Mouse (Mus musculus) hindbrain, embryonic 16.5 days (tissue): ENCODE results near the gene Tac4. TPM values are rescaled to one million over a fixed set of nuclear protein-coding genes. Genes with fewer than 3 reads are reported as not detected.

Source experiments
- ATAC-seq: fragments of 200-750 bp; cut with Nextera tagmentation; 2 replicates; pipeline ENCODE4 v1.8.0; 2017; ENCODE audit warnings: moderate TSS enrichment, moderate library complexity
- H3K27ac ChIP-seq: fragments of 300-500 bp; sonication (generic); 2 replicates; pipeline ENCODE4 v1.5.1; 2014; ENCODE audit warnings: low read depth, mild to moderate bottlenecking, control low read depth, low read length, moderate library complexity
- H3K27me3 ChIP-seq: fragments of 300-500 bp; sonication (generic); replicated peaks from 2 replicates; pipeline ENCODE4 v1.6.1; 2014; ENCODE audit warnings: low read length; ENCODE audit not compliant: control insufficient read depth, insufficient read depth
- H3K36me3 ChIP-seq: fragments of 300-500 bp; sonication (generic); 2 replicates; pipeline ENCODE4 v1.6.1; 2014; ENCODE audit warnings: mild to moderate bottlenecking, low read length, moderate library complexity, mixed read lengths; ENCODE audit not compliant: control insufficient read depth, insufficient read depth
- H3K4me1 ChIP-seq: fragments of 300-500 bp; sonication (generic); 2 replicates; pipeline ENCODE4 v1.6.1; 2014; ENCODE audit warnings: low read depth, low read length; ENCODE audit not compliant: control insufficient read depth, insufficient read depth
- H3K4me2 ChIP-seq: fragments of 300-500 bp; sonication (generic); 2 replicates; pipeline ENCODE4 v1.6.1; 2014; ENCODE audit warnings: mild to moderate bottlenecking, low read length, control low read depth, moderate library complexity
- H3K4me3 ChIP-seq: fragments of 300-500 bp; sonication (generic); 2 replicates; pipeline ENCODE4 v1.5.1; 2014; ENCODE audit warnings: mild to moderate bottlenecking, low read length, control low read depth, moderate library complexity
- H3K9ac ChIP-seq: fragments of 300-500 bp; sonication (generic); 2 replicates; pipeline ENCODE4 v1.6.1; 2014; ENCODE audit warnings: low read depth, mild to moderate bottlenecking, control low read depth, low read length, moderate library complexity
- H3K9me3 ChIP-seq: fragments of 300-500 bp; sonication (generic); 2 replicates; pipeline ENCODE4 v1.6.1; 2014; ENCODE audit warnings: mild to moderate bottlenecking, low read length, moderate library complexity; ENCODE audit not compliant: control insufficient read depth
- WGBS: fragments of 180-500 bp; shearing (Covaris S2); extraction: QIAGEN DNeasy Blood & Tissue Kit; methylation state at CpG from one replicate; pipeline ENCODE4 v1.1.7; 2014; 5-methylcytosine and 5-hydroxymethylcytosine counted together
- polyA plus RNA-seq: library from polyadenylated mRNA; unstranded; fragments of >200 nt; fragmentation: Nextera tagmentation; extraction: Ambion mirVana; gene quantifications from 2 replicates; pipeline ENCODE4 v1.2.1, GENCODE M21; 2015

Gene Tac4
- not detected in 2 replicates for polyA plus RNA-seq

- 74% methylated on average over 5 of the region's 5 CpGs for WGBS
- no peak for ATAC-seq
- Histone ChIP-seq H3K4me2 (no peak within 1 kb of the TSS), H3K4me3 (no peak within 1 kb of the TSS), H3K9ac (no peak within 1 kb of the TSS), H3K4me1 (peaks cover 16% of the 10 kb centered on the region), H3K36me3 (no peaks in the 10 kb centered on the region), H3K9me3 (no peaks in the 10 kb centered on the region), H3K27ac (no peak within 1 kb of the TSS), H3K27me3 (peaks cover 2% of the 10 kb centered on the region; the same call in 1 of the 2 replicates)
These were observed at the start of gene Tac4 for GRCm38 (mm10) chr11:95261178-95261751. Gene Tac4, plus strand, starts transcription at chr11:95261529.

- 0 out of 2 replicates have a peak, but pooled peaks cover 3% of the 10 kb centered on the region for H3K27me3 ChIP-seq
- WGBS = 31% methylated on average over 6 of the region's 6 CpGs
These were observed 47.7 kb upstream of the Tac4 start for GRCm38 (mm10) chr11:95213607-95214006.

GRCm38 (mm10) chr11:95214305-95214704 lies 47.0 kb upstream of the Tac4 start:
- Histone ChIP-seq H3K9me3 (no peaks in the 10 kb centered on the region), H3K4me1 (peaks cover 7% of the 10 kb centered on the region; the same call in 1 of the 2 replicates), H3K9ac (peak overlapping the region; percentile 19; the same call in 1 of the 2 replicates), H3K4me3 (no peak overlapping the region), H3K27ac (no peak overlapping the region), H3K27me3 (0 out of 2 replicates have a peak, but pooled peaks cover 3% of the 10 kb centered on the region), H3K36me3 (no peaks in the 10 kb centered on the region), H3K4me2 (no peak overlapping the region)
- WGBS = 8% methylated on average over 5 of the region's 5 CpGs
- no peak for ATAC-seq

More at GRCm38 (mm10) chr11:95213607-95214006, 47.7 kb upstream of the Tac4 start:
- Histone ChIP-seq H3K4me2 (no peak overlapping the region), H3K36me3 (no peaks in the 10 kb centered on the region), H3K4me3 (no peak overlapping the region), H3K27ac (no peak overlapping the region), H3K4me1 (peaks cover 7% of the 10 kb centered on the region; the same call in 1 of the 2 replicates), H3K9me3 (no peaks in the 10 kb centered on the region), H3K9ac (no peak overlapping the region)
- no peak for ATAC-seq

- Histone ChIP-seq H3K4me3 (no peak overlapping the region), H3K27me3 (0 out of 2 replicates have a peak, but pooled peaks cover 3% of the 10 kb centered on the region), H3K36me3 (no peaks in the 10 kb centered on the region), H3K4me2 (no peak overlapping the region), H3K27ac (no peak overlapping the region), H3K9me3 (no peaks in the 10 kb centered on the region), H3K9ac (no peak overlapping the region), H3K4me1 (peaks cover 2% of the 10 kb centered on the region; the same call in 1 of the 2 replicates)
- WGBS = 65% methylated on average over 3 of the region's 3 CpGs
- no peak for ATAC-seq
These were observed 45.1 kb upstream of the Tac4 start for GRCm38 (mm10) chr11:95216193-95216592.

GRCm38 (mm10) chr11:95219111-95219510 lies 42.2 kb upstream of the Tac4 start:
- H3K27ac ChIP-seq = no peak overlapping the region
- WGBS = 58% methylated on average over 8 of the region's 8 CpGs

GRCm38 (mm10) chr11:95223473-95223872 lies 37.9 kb upstream of the Tac4 start:
- ATAC-seq = peak; percentile 34; the same call in 1 of the 2 replicates
- peak overlapping the region; percentile 37 for H3K4me3 ChIP-seq
- H3K9ac ChIP-seq = peak overlapping the region; percentile 53
- no peak overlapping the region for H3K27ac ChIP-seq
- H3K4me1 ChIP-seq = peaks cover 12% of the 10 kb centered on the region
- H3K36me3 ChIP-seq = no peaks in the 10 kb centered on the region
- H3K27me3 ChIP-seq = peaks cover 7% of the 10 kb centered on the region
- no peaks in the 10 kb centered on the region for H3K9me3 ChIP-seq
- under 1% methylated on average over 31 of the region's 31 CpGs for WGBS
- H3K4me2 ChIP-seq = peak overlapping the region; percentile 75

More at GRCm38 (mm10) chr11:95219111-95219510, 42.2 kb upstream of the Tac4 start:
- Histone ChIP-seq H3K9me3 (no peaks in the 10 kb centered on the region), H3K4me3 (no peak overlapping the region), H3K9ac (no peak overlapping the region), H3K27me3 (peaks cover under 1% of the 10 kb centered on the region), H3K36me3 (no peaks in the 10 kb centered on the region), H3K4me1 (peaks cover 11% of the 10 kb centered on the region), H3K4me2 (no peak overlapping the region)
- ATAC-seq = no peak

GRCm38 (mm10) chr11:95224124-95224893 lies 37.0 kb upstream of the Tac4 start:
- peak overlapping the region; percentile 75 for H3K4me2 ChIP-seq
- peak overlapping the region; percentile 37 for H3K4me3 ChIP-seq
- no peaks in the 10 kb centered on the region for H3K9me3 ChIP-seq
- peaks cover 12% of the 10 kb centered on the region for H3K4me1 ChIP-seq
- WGBS = 18% methylated on average over 15 of the region's 15 CpGs
- no peak overlapping the region for H3K27ac ChIP-seq
- peaks cover 7% of the 10 kb centered on the region for H3K27me3 ChIP-seq
- H3K36me3 ChIP-seq = no peaks in the 10 kb centered on the region
- H3K9ac ChIP-seq = peak overlapping the region; percentile 53
- no peak for ATAC-seq

GRCm38 (mm10) chr11:95225448-95225847 lies 35.9 kb upstream of the Tac4 start:
- 32% methylated on average over 7 of the region's 7 CpGs for WGBS
- H3K9me3 ChIP-seq = no peaks in the 10 kb centered on the region
- H3K27ac ChIP-seq = no peak overlapping the region
- no peaks in the 10 kb centered on the region for H3K36me3 ChIP-seq
- H3K27me3 ChIP-seq = peaks cover 7% of the 10 kb centered on the region
- ATAC-seq = no peak
- no peak overlapping the region for H3K9ac ChIP-seq
- H3K4me3 ChIP-seq = no peak overlapping the region
- no peak overlapping the region for H3K4me2 ChIP-seq
- peaks cover 12% of the 10 kb centered on the region for H3K4me1 ChIP-seq

GRCm38 (mm10) chr11:95227467-95227866 lies 33.9 kb upstream of the Tac4 start:
- Histone ChIP-seq H3K4me3 (no peak overlapping the region), H3K4me2 (no peak overlapping the region), H3K27me3 (peaks cover 9% of the 10 kb centered on the region), H3K27ac (no peak overlapping the region), H3K4me1 (peaks cover 14% of the 10 kb centered on the region), H3K9me3 (no peaks in the 10 kb centered on the region), H3K36me3 (no peaks in the 10 kb centered on the region), H3K9ac (no peak overlapping the region)
- ATAC-seq = no peak
- 70% methylated on average over 5 of the region's 5 CpGs for WGBS
